Mouse (Mus musculus) gastrocnemius, postnatal 25 days (tissue): ENCODE data around the gene Blmh. TPM values are rescaled to one million over a fixed set of nuclear protein-coding genes. Genes with fewer than 3 reads are reported as not detected.
"Not testable (repeated sequence)": the region's sequence is repeated elsewhere in the genome, so short reads cannot be mapped to it uniquely, and the experiment has no call there.

Experiments
- DNase-seq: peaks from one replicate; pipeline ENCODE4 v3.0.0; 2022
- total RNA-seq, 2 experiments: library from RNA; stranded (reverse); gene quantifications; 1 replicate in 1 of 2; 2 replicates in 1 of 2; pipeline ENCODE4 v1.2.3; 2021

Blmh gene
- total RNA-seq, 2 experiments from 2014 or later = 25.8 to 30.3 TPM

- DNase-seq = no peak
Observed at GRCm38 (mm10) chr11:76916539-76917229, 7.9 kb upstream of the Blmh start.

GRCm38 (mm10) chr11:76917230-76917548 is 7.4 kb upstream of the Blmh start:
- DNase-seq = no peak

- DNase-seq = no peak
Observed at GRCm38 (mm10) chr11:76920607-76921006, 4.0 kb upstream of the Blmh start.

GRCm38 (mm10) chr11:76928586-76928985 is 4.0 kb downstream of the Blmh start:
- DNase-seq = not testable (repeated sequence)

- no peak for DNase-seq
Observed at GRCm38 (mm10) chr11:76933209-76933608, 8.6 kb downstream of the Blmh start.

- DNase-seq = no peak
Observed at GRCm38 (mm10) chr11:76936578-76936977, 12.0 kb downstream of the Blmh start.

- no peak for DNase-seq
Observed at GRCm38 (mm10) chr11:76944839-76945238, 20.2 kb downstream of the Blmh start.

- DNase-seq = peak; percentile 92
Observed at GRCm38 (mm10) chr11:76945386-76946202, 21.0 kb downstream of the Blmh start.

- DNase-seq = no peak
Observed at GRCm38 (mm10) chr11:76946203-76946585, 21.6 kb downstream of the Blmh start.

GRCm38 (mm10) chr11:76953536-76953935 is 28.9 kb downstream of the Blmh start:
- no peak for DNase-seq

- no peak for DNase-seq
Observed at GRCm38 (mm10) chr11:76965703-76966102, 41.1 kb downstream of the Blmh start.

- DNase-seq = no peak
Observed at GRCm38 (mm10) chr11:76970328-76970727, 45.7 kb downstream of the Blmh start.

- no peak for DNase-seq
Observed at GRCm38 (mm10) chr11:76974680-76975319, 50.2 kb downstream of the Blmh start.

GRCm38 (mm10) chr11:76981570-76982141 is 57.0 kb downstream of the Blmh start:
- no peak for DNase-seq

GRCm38 (mm10) chr11:76982415-76982814 is 57.8 kb downstream of the Blmh start:
- no peak for DNase-seq

GRCm38 (mm10) chr11:76983641-76984040 is 59.0 kb downstream of the Blmh start:
- DNase-seq = no peak

- DNase-seq = no peak
Observed at GRCm38 (mm10) chr11:76984173-76984572, 59.6 kb downstream of the Blmh start.

GRCm38 (mm10) chr11:76990839-76991238 is 66.2 kb downstream of the Blmh start:
- no peak for DNase-seq

GRCm38 (mm10) chr11:76992886-76993285 is 68.3 kb downstream of the Blmh start:
- DNase-seq = no peak

- DNase-seq = no peak
Observed at GRCm38 (mm10) chr11:76995966-76996672, 71.5 kb downstream of the Blmh start.

- DNase-seq = peak; percentile 38
Observed at GRCm38 (mm10) chr11:76997305-76997704, 72.7 kb downstream of the Blmh start.
